Mouse (Mus musculus): ENCODE results near the gene Ldb2.

The Ldb2 gene

DNA sequence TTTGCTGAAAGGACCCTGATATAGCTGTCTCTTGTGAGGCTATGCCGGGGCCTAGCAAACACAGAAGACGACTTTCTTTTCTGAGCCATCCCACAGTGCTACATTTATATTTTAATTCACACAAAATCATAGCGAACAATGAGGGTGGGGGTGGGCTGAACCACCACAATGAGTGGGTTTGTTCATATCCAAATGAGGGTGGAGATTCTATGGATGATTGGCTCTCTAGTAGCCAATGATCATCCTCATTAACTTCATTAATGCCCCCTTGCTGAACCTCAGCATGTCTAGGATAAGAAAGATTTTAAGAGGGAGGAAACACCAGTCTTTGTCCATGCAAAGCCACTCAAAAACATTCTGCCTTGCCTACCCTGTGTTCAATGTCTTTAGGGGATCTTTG lies 156.4 kb downstream of the Ldb2 start:
- no peak for DNase-seq

DNA sequence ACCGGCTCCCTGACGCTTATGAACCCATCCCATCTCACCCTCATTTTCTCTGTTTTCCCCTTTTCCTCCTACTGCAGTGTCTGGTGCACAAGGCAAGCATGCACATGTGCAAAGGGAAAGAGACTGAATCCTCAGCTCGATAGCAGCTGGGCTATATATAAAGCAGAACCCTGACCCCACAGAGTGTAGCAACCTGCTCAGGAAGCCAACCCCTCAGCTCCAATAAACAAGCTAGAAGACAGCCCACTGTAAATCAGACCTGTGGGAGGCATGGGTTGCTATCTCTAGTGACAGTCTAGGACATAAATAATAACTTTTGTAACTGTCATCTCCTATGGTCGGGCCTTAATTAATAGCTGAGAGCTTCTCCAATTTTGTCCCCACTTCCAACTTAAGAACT lies 158.4 kb downstream of the Ldb2 start:
- no peak for DNase-seq

DNA sequence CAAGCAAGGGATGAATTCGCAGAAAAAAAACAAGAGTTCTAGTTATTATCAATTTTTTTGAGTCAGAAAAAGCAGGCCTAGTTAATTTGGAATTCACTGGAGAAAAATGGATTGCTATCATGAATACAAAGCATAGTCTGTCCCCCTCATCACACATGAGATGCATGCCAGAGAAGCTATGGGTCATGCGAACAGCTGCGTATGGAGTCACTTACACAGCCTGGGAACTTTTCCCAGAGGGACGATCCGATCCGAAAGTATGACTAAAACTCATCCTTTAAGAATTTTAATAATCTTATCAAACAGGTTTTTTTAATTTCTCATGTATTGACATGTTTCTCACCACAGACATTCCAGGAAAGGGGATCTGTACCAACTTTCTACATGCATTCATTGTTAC lies 163.9 kb downstream of the Ldb2 start:
- DNase-seq: no peak

DNA sequence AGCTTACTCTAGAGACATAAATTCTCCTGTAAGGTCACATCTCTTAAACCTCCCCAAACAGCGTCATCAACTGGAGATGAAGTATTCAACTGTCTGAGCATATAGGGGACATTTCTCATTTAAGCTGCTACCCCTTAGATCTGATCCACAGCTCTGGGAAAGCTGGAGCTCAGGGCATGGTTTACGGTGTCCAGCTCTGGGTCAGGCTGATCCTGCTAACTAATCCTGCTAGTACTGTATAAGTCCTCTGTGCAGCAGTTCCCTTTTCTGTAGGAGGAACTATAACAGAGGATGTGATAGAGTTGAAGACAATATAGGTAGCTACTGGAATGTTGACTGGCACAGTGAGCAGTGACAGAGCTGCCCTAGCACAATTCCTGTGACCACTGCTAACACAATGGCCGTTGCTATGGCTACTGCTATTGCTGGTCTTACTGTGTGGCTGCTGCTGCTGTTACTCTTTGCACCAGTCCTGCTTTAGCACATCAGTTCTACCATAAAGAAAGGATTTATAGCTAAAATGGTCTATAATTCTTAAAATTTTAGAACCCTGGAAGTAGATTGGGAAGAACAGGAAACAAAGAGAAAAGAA lies 170.3 kb downstream of the Ldb2 start:
- DNase-seq: no peak

DNA sequence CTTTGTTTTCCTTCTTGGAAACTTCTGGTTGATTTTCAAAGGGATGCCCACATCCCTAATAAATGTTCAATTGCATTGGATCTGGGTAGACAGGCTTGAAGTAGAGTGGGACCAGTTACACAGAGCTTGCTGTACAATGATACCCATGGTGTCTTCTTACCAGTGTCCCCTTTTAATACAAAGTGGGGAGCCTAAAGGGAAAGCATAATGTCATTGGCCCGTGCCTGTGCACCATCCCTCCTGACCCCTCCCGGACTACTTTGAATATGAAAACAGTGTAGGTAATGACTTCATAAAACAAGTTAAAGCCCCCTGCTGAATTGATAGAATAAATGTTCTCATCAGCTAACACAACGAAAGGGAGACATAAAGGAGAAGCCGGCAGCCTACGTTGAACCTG lies 172.0 kb downstream of the Ldb2 start:
- DNase-seq: no peak

DNA sequence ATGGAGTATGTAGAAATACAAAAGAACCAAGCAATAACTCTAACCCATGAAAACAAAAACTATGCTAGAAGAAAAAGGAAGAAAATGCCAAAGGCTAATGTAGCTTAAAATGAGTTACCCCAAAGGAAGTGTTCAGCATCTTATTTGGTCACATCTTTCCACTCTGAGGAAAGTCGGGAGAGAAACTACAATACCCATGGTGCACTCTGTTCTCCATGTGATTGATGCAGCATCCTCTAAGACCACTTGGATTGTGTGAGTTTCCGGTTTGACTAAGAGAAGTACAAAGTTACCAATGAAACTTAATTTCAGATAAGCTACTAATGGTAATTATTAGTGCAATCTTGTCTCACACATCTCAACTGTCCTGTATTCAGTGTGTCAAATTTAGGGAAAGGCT lies 172.6 kb downstream of the Ldb2 start:
- DNase-seq: no peak

DNA sequence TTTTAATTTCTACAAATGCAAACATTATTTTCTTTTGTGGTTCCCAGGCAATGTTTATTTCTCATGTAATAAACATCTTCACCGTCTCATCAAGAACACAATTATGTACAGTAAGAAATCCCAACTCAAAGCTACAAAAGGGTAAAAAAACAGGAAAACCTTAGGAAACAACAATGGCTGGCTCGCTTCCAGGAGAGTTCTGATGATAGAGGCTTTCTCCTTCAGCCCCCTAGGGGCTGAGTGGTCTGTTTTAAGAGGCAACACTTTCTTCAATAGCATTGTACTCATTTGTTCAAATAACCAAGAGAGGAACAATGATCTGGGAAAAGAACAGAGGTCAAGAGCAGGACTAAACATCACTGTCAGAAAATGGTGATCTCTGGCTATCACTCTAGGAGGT lies 173.4 kb downstream of the Ldb2 start:
- DNase-seq: no peak

DNA sequence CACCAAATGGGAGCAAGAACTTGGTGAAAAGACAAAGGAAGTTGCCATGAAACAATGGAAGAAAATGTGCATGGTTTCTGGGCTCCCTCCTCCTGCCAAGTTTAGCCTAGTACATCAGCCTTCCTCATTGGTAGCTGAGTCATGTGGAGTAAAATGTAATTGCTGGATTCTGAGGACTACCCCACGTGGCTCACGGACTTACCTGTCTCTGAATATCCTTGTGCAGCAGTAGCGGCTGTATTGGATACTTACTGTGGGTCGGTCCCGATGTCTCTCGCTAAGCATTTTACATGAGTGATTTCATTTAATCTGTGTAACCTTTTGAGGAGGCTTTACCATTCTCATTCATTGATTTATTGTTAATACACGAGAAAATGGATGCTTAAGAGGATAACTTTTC lies 183.8 kb downstream of the Ldb2 start:
- no peak for DNase-seq

DNA sequence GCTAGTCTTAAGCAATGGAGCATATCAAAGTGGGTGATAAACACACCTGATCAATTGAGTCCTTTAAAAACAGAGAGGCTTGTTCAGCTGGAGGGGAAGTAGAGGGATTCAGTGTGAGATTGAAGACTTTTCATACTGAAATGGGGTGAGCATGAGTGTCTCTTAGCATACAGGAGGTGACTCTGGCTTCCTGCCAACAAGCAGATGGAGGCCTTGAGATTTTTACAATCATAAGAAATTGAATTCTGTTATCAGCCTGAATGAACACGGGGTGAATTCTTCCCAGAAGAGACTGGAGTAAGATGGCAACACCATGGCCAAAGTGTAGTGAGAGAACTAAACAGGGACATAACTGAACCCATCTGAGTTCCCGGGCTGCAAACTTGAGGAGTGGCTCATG lies 190.6 kb downstream of the Ldb2 start:
- no peak for DNase-seq

DNA sequence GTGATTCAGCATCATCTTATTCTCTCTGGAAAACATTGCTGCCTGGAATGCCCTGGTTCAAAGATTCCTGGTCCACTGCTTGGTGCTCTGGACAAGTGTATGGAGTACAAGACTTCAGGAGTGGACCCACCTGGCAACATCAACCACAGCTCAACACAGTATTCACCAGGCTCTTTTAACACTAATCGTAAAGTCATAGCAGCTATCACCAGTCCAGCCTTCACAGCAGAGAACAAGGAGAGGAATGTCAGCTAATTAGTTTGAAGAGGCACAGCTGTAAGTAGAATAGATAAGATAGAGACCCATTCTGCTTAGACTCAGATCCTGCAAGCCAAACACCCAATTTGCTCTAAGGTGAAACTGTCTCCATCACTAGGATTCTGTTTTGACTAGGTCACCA lies 198.1 kb downstream of the Ldb2 start:
- no peak for DNase-seq

DNA sequence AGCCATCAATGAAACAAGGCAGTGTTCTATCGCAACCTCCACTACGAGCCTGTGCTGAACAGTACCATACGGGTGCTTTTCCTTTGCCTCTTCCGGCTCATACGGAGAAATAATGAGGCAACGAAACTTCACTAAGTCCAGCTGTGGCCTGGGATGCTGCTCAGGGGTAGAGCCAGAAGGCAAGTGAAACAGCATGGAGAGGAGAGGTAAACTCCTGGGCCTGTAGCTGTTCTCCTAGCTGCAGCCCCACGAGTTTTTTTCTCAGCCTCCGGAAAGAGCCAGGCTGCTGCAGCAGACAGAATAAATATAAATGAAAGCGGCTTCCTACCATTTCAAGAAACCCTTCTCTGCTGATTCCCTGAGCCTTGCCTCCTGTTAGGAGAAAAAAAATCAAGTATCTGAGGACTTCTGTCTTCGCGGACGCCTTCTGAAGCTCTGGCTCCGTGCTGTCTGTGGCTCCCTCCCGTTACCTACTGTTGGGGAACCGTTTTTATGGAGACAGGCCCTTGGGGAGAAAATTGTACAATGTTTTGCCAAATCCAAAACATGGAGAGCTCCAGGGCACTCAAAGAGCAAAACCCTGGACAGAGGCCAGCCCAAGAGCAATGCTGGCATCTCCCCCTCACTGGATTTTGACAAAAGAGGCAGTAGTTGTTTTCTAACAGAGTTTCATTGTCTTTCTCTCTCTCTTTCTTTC lies 205.8 kb downstream of the Ldb2 start:
- DNase-seq: no peak

DNA sequence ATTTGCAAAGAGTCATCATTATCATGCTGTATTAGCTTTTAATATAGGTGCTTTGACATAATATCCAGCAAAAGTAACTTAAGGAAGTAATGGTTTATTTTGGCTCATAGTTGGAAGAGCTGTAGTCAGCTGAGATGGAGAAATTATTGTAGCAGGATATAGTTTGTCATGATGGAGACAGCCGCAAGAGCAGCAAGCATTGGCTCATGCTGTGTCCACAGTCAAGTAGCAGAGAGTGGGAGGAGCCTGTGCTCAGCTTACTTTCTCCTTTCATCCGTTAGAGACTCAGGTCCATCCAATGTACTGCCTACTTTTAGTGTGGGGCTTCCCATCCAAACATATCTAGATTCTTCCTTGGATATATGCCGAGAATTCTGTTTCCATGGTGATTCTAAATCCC lies 208.7 kb downstream of the Ldb2 start:
- DNase-seq: no peak

DNA sequence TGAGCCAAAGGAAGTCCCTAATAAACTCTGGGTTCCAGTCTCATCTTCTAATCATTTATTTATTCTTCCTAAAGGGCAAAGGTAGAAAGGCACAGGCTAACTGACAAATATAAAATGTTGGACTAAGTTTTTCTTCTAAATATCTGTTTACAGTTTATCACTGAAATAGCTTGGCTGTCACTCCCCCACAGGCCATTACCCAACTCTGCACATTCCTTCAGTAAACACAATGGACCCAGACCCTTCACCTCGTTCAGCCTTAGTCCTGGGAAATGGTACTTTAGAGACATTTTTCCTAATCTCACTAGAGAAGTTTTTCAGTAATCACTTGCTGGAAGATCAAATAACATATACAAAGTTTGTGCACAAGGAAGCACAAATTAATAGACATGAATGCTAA lies 210.2 kb downstream of the Ldb2 start:
- DNase-seq: no peak

DNA sequence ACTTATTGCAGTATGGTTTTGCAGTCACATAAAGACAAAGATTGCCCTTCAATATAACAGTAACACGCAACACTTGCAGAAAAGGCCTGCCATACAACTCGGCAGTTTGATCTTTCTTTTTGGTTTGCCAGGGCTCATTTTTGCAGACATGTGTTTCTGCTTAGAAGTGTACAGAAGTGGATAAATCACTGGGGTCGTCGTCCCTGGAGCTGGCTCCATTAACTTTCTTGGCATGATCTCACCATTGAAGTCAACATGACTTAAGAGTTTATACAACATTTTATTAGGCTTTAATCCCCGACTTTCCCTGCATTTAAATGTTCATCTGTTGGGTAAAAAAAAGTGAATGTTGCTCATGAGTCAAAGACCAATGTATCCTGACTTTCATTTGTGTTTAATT lies 212.9 kb downstream of the Ldb2 start:
- no peak for DNase-seq

DNA sequence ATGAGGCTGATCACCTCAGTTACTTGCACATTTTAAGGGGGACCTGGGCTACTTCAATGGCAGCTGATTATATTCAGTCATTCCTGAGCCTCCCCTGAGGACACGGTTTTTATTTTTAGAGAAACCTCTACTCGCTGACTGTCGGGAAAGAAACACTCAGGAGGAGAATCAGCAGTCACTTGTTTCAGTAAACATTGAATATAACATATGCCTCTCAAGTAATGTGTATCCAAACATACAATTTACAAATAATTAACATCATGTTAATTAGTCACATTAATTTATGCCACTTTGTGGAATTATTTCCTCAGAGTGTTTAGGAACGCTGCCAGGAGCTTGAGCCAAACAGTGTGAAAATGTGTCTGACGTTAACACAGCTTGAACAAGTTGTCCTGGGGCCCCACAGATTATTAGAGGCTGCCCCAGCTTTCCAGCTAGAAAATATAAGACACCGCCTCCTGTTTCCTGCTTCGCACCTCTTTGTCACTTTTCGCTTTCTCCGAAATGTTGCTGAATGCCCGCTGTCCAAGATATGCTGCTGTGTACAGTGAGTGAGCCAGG lies 219.5 kb downstream of the Ldb2 start:
- no peak for DNase-seq

DNA sequence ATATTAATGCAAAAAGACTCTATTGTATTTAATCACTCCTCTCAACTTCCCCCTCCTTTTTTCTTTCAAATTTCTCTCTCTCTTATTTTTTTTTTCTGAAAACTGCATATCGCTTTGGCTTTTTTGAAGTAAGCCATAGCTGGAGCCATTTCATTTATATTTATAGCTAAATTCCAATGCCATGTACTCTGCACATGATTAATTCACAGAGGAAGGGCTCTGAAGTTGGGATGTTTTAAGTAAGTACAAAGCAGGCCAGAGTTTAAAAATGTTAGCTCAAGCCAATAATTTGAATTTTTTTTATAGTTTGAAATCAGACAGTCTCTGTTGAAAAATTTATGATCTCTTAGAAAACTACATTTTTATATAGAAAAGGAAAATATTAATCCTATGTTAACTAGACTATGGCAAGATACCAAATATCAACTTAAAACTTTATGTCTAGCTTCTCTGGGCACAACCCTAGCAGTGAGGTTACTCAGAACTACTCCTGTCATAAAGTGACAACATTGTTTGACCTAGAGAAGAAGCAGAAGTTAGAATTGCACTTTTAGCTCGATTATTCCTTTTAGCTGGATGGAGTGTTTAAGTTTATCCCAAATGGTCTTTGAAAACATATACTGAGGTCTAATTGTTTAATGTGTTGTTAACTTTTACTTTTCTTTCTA lies 222.7 kb downstream of the Ldb2 start:
- no peak for DNase-seq

DNA sequence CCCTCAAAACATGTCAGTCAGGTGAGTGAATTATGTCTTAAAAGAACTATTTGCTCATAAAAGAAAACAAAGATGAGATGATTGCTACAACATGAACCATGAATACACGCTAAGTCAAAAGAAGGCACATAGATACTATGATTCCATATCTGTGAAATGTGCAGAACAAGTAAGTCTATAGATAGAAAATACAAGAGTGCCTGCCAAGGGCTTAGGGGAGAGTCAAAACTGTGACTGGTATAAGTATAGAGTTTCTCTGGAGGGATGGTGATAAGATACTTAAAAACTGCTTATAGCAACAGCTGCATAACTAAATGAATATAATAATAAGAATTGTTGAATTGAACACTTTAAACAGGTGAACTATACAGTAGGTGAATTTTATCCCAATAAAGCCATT lies 224.8 kb downstream of the Ldb2 start:
- no peak for DNase-seq

DNA sequence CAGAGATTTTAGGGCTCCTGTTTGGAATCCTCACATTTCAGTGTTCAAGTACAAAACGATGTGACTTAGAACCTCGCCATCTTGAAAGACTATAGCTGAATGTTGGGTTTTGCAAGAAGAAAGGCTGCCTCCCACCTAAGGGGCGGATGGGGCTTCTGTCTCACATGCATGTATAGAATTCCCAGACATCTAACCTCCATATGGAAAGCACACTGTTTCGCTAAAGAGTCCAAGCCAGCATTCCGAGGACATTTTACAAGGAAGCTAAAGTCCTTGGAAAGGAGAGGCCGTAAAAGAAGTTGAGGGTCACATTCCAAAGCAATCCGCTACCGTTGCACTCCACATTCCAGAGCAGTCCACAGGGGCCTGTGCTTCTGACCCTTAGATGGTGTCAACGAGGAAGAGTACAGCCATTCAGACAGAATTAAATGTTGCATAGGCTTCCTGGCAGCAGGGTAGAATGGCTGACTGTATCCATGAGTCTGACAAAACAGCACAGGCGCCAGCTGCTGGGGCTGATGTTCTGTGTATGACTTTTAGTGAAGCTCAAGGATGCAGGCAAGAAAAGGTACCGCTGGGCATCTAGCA lies 245.6 kb downstream of the Ldb2 start:
- no peak for DNase-seq

DNA sequence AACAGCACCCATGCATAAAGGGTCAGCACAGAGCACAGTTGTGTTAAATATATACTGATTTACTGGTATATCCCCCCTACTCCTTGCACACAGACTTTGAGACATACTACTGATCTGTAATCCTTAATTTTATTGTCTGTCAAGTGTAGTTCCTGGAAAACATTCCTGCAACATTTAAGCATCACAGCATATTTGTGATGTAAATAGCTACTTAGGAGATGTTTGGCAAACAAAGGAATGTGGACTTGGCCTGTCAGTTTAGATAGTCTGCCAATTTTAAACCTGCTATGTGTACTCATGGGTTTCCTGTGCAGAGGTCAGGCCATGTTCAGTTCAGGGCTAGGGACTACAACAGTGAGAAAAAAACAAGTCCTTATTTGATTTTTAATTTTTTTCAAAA lies 246.3 kb downstream of the Ldb2 start:
- no peak for DNase-seq

DNA sequence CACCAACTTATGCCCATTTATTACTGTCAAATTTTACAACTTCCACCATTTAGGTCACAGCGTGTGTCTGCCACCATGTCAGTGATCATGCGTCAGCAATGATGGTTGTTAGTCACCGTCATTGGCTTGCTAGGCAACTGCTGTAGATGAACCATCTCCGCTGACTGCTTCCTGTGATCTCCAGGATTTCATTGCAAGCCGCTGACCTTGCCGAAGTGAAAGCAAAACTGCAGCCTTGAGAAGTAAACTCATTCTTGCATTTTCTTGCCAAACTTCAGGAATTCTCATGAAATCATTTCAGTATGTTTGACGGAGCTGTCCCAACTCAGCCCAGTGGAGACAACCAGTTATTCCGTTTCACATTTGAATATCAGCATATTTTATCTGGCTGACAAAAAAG lies 247.4 kb downstream of the Ldb2 start:
- DNase-seq: no peak

DNA sequence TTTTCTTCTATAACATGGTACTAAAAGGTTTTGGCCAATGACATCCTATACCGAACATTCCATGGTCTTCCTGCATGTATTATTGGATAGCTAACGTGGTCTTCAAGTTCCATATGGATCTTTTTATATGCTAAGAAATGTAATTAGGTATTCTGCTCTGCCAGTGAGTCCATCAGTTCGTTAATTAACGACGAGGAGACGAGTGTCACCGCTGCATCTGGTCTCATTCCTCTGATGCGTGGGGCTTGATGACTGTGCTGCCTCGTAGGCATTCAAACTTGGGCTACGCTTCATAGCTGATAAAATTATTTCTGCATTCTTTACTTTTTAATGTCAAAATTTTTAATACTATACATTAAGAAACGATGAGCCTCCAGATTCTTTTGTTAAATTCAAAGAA lies 251.0 kb downstream of the Ldb2 start:
- DNase-seq: no peak

DNA sequence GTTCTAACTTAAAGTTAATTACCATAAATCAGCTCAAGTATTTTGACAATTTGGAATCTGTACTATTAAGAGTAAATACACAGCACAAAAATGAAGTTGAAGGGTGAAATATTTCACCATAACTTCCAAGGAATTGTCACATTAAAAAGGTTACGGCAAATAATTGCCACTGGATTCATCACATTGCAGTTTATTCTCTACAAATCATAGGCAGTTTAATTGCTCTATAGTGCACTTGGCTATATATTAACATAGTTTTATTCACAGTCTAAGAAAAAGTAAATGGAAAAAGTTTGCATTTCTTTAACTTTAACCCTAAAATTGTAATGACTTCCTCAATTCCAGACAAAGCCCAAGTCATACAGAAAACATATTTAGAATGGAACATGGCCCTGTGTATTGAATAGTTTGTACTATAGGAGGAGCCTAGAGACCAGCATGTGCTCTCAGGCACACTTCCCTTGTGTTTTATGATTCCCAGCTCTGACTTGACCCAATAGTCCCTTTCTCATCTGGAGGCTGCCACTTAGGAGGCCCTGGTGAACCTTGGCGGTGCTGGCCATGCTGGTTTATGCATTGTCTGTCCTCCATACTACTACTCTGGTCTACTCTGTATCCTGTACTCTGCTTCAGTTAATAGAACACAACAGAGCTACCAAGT lies 255.9 kb downstream of the Ldb2 start:
- DNase-seq: no peak

DNA sequence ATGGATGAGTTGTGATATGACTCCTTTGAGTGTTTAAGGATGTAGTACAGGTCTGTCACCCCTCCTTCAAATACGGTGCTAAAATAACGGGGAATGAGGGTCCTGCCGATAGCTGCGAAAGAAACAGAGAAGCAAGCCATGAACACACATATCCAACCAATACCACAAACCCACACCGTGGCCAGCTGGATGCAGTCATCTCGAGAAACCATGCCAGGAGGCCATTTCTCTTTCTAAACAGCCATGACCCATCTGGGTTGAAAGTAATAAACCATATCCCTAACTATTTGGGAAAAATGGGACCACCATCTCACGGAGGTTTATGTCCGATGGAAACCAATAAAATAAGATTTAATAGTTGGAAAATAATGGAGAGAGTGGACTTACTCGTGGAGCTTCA lies 257.7 kb downstream of the Ldb2 start:
- no peak for DNase-seq

Measured in liver (tissue).